Mouse (Mus musculus) heart, adult 2 months (tissue): Measurements from ENCODE around the gene Rpl9.

ENCODE experiments used
- EP300 ChIP-seq: fragments of 200-500 bp; IDR thresholded peaks from 2 replicates; pipeline ENCODE4 v1.6.1; 2011; ENCODE audit warnings: low read depth, low read length, control low read depth; ENCODE audit not compliant: insufficient read depth
- POLR2A ChIP-seq: fragments of 200-500 bp; IDR thresholded peaks from 2 replicates; pipeline ENCODE4 v1.6.1; 2011; ENCODE audit warnings: mild to moderate bottlenecking, low read depth, low read length, control low read depth; ENCODE audit not compliant: insufficient read depth

GRCm38 (mm10) chr5:65354985-65355384 lies 36.3 kb downstream of the Rpl9 start:
- no peak for TF ChIP-seq EP300
- no peak for TF ChIP-seq POLR2A
